14 mouse cellular contexts compared by ENCODE assay signal in the genomic region with DNA sequence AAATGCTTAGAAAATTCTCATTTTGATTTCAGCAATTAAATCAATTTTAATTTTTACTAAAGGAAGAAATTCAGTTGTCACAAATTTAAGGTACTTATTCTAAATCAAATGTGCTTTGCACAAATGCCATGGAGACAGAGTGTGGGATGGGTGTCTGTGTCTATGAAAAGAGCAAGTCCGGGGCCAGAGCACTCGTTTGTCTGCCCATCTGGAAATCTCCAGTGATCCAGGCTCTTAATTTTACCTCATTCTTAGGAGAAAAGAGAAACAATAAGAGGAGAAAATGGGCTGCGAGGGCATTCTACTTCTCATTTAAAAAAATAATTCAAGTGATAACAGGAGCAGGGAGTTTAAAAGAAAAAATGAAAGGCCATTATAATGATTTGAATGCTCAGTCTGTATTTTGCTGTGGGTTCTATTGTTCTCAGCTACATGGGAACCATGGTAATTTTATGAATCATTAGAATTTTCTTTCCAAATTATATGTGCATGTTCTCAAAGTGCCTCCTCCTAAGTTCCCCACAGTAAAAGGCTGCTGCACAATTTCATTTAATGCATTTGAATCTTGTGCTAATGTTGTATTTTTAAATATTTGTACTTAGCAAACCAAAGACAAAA.
"Had no signal": no experiment of that assay in that cellular context is flagged by ENCODE, and none has a peak within 500 bp of the region (broad histone marks: within the 10 kb centered on the region; RNA-seq: fewer than 3 reads in every experiment).

No protein-coding gene starts in this region.

- DNase-seq: kidney, adult 9 months; kidney, postnatal 36 days; left cerebral cortex, postnatal 4 days; lung, adult 18-20 months; lung, postnatal 36 days; right cerebral cortex, adult 18-20 months; thymus, adult 18-20 months; thymus, postnatal 14 days had no signal

- H3K4me1 ChIP-seq: limb, embryonic 13.5 days; midbrain, embryonic 15.5 days had no signal

- H3K4me2 ChIP-seq: limb, embryonic 13.5 days; midbrain, embryonic 15.5 days; neural tube, embryonic 13.5 days had no signal

- ATAC-seq: midbrain, embryonic 15.5 days had no signal

- H3K9ac ChIP-seq: limb, embryonic 13.5 days; liver, embryonic 14.5 days; midbrain, embryonic 15.5 days; neural tube, embryonic 13.5 days had no signal

- H3K4me3 ChIP-seq: limb, embryonic 13.5 days; midbrain, embryonic 15.5 days; neural tube, embryonic 13.5 days had no signal

- H3K27ac ChIP-seq: kidney, postnatal 0 days; limb, embryonic 13.5 days; liver, embryonic 14.5 days; midbrain, embryonic 15.5 days; neural tube, embryonic 13.5 days; stomach, postnatal 0 days had no signal

- H3K36me3 ChIP-seq: limb, embryonic 13.5 days; midbrain, embryonic 15.5 days; neural tube, embryonic 13.5 days had no signal

- H3K27me3 ChIP-seq: limb, embryonic 13.5 days; midbrain, embryonic 15.5 days; neural tube, embryonic 13.5 days had no signal

- H3K9me3 ChIP-seq: limb, embryonic 13.5 days; midbrain, embryonic 15.5 days; neural tube, embryonic 13.5 days had no signal
